Mouse (Mus musculus): ENCODE measurements at regions not wholly inside any gene's neighbourhood (a gene's known extent, or its start where the extent isn't known, plus 50 kb on each side); places are given as distances from the start of the nearest gene placed in this dataset.

- no peak for DNase-seq
These were observed 94.5 kb downstream of the Olfm1 start for GRCm38 (mm10) chr2:28287210-28287860.

GRCm38 (mm10) chr2:28289339-28289738 is 96.5 kb downstream of the Olfm1 start:
- no peak for DNase-seq

- DNase-seq, result peak; percentile 34 to 43
These were observed 97.2 kb downstream of the Olfm1 start for GRCm38 (mm10) chr2:28289860-28290471.

- DNase-seq, result peak; percentile 30 to 41
These were observed 101.7 kb downstream of the Olfm1 start for GRCm38 (mm10) chr2:28294509-28294908.

GRCm38 (mm10) chr2:28296183-28296582 is 103.4 kb downstream of the Olfm1 start:
- DNase-seq, result no peak

- no peak for DNase-seq
These were observed 105.9 kb downstream of the Olfm1 start for GRCm38 (mm10) chr2:28298738-28299137.

- DNase-seq, result peak; percentile 24 to 45
These were observed 106.6 kb downstream of the Olfm1 start for GRCm38 (mm10) chr2:28299346-28299745.

GRCm38 (mm10) chr2:28301313-28301712 is 108.5 kb downstream of the Olfm1 start:
- DNase-seq, result no peak

GRCm38 (mm10) chr2:28303936-28304335 is 111.1 kb downstream of the Olfm1 start:
- DNase-seq, result no peak

GRCm38 (mm10) chr2:28304712-28305111 is 111.9 kb downstream of the Olfm1 start:
- DNase-seq, result peak; percentile 81 to 84

- no peak for DNase-seq
These were observed 116.3 kb downstream of the Olfm1 start for GRCm38 (mm10) chr2:28309122-28309521.

- no peak for DNase-seq
These were observed 119.4 kb downstream of the Olfm1 start for GRCm38 (mm10) chr2:28312212-28312611.

- peak in 1 of 2 experiments; percentile 10 for DNase-seq
These were observed 121.1 kb upstream of the Ppp1r26 start for GRCm38 (mm10) chr2:28325502-28325901.

GRCm38 (mm10) chr2:28326056-28326455 is 120.5 kb upstream of the Ppp1r26 start:
- no peak for DNase-seq

GRCm38 (mm10) chr2:28326682-28327081 is 119.9 kb upstream of the Ppp1r26 start:
- no peak for DNase-seq

- no peak for DNase-seq
These were observed 117.5 kb upstream of the Ppp1r26 start for GRCm38 (mm10) chr2:28329130-28329529.

GRCm38 (mm10) chr2:28335141-28335789 is 111.3 kb upstream of the Ppp1r26 start:
- DNase-seq, result no peak

- no peak for DNase-seq
These were observed 110.8 kb upstream of the Ppp1r26 start for GRCm38 (mm10) chr2:28335810-28336209.

GRCm38 (mm10) chr2:28336349-28337309 is 110.0 kb upstream of the Ppp1r26 start:
- no peak for DNase-seq

- no peak for DNase-seq
These were observed 109.0 kb upstream of the Ppp1r26 start for GRCm38 (mm10) chr2:28337561-28337960.

- DNase-seq, result no peak
These were observed 105.3 kb upstream of the Ppp1r26 start for GRCm38 (mm10) chr2:28341304-28341703.

GRCm38 (mm10) chr2:28348453-28348852 is 98.1 kb upstream of the Ppp1r26 start:
- DNase-seq, result no peak
